Mouse (Mus musculus) lung, postnatal 10 days (tissue): ENCODE results near the gene Olfr1093.

Experiments
- DNase-seq: peaks from one replicate; pipeline ENCODE4 v3.0.0; 2021

The Olfr1093 gene

DNA sequence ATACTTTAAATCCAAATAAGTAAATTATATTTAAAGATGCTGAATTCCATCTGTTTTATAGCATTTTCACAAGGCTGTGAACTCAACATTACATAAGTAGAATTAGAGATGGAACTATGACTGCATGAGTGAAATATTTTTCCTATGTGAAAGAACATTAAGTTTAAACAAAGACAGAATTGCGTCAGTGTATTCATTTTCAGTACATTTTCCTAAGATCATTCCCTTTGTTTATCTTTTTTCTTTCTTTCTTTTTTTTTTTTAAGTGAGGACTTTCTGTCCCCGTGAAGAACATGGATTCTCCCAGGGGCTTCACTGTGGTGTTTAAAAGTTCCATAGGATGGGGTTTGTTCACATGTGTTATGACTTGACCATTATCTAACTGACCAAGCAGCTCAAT is at the start of gene Olfr1093:
TSS of gene Olfr1093 (plus strand) at position 301 of the 400 bp plus-strand sequence.
- no peak for DNase-seq

GRCm38 (mm10) chr2:86733601-86734000 is 48.7 kb upstream of the Olfr1093 start, which contains the start of gene Olfr1089:
Gene Olfr1089 (minus strand): TSS chr2:86733701.
- no peak for DNase-seq

DNA sequence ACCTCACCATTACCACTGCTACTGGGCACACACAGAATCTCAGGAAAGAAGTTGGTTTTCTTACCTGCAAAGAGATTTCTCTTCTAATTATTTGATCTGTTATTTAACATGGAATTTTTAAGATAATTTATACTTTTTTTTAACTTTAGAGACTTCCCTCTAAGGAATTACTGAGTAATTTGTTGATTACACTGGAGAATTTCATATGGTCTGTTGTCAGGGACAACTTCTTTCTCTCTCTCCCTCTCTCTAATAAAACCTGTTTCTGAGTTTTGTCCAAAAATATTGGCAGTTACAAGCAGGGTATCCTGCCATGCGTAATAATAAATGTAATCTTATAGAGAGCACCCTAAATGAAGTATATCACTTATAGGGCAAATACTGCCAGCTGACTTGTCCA is 23.4 kb upstream of the Olfr1093 start, which contains the start of gene Olfr1090:
TSS of gene Olfr1090 (minus strand) at position 101 of the 400 bp plus-strand sequence.
- no peak for DNase-seq

DNA sequence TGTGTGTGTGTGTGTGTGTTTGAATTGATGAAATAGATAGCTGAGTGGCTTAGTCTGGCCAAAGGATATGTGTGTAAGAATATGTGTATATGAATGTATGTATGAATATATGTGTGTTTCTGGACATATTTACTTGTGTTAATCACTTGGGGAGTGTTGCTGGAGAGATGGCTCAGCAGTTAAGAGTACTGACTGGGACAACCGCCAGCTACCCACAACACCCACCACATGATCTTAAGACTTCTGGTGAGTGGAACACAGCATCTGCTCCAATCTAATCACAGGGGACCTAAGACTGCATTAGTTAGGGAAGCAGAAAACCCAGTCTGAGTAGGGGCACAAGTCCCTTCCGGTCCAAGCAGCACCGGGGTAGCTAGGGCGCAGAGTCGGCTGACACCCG is 21.2 kb upstream of the Olfr1093 start:
- no peak for DNase-seq

- no peak for DNase-seq
These were observed 27.6 kb downstream of the Olfr1093 start, which contains the start of gene Olfr141 for GRCm38 (mm10) chr2:86809918-86810317. Gene Olfr141 (minus strand): TSS chr2:86810018.

GRCm38 (mm10) chr2:86824363-86824762 is 42.1 kb downstream of the Olfr1093 start, which contains the start of gene Olfr1094:
Gene Olfr1094 (plus strand): TSS chr2:86824663.
- DNase-seq = no peak
